Mouse (Mus musculus) lung, postnatal 0 days (tissue): ENCODE measurements around the gene Egfem1. TPM values are rescaled to one million over a fixed set of nuclear protein-coding genes. Genes with fewer than 3 reads are reported as not detected.

Source experiments
- ATAC-seq: fragments of 200-750 bp; cut with Nextera tagmentation; 2 replicates; pipeline ENCODE4 v1.8.0; 2017; ENCODE audit warnings: moderate library complexity
- DNase-seq: peaks from one replicate; pipeline ENCODE4 v3.0.0-alpha.2; 2016; ENCODE audit warnings: low spot score
- H3K27ac ChIP-seq: fragments of 300-500 bp; sonication (generic); 2 replicates; pipeline ENCODE4 v1.5.1; 2014; ENCODE audit warnings: antibody characterized with exemption, mild to moderate bottlenecking, low read length, mixed read lengths
- H3K27me3 ChIP-seq: fragments of 300-500 bp; sonication (generic); replicated peaks from 2 replicates; pipeline ENCODE4 v1.6.1; 2014; ENCODE audit warnings: low read length, mixed read lengths; ENCODE audit not compliant: insufficient read depth
- H3K36me3 ChIP-seq: fragments of 300-500 bp; sonication (generic); 2 replicates; pipeline ENCODE4 v1.6.1; 2014; ENCODE audit warnings: low read length, mixed read lengths; ENCODE audit not compliant: insufficient read depth
- H3K4me1 ChIP-seq: fragments of 300-500 bp; sonication (generic); 2 replicates; pipeline ENCODE4 v1.6.1; 2014; ENCODE audit warnings: antibody characterized with exemption, low read depth, low read length, mixed read lengths; ENCODE audit not compliant: insufficient read depth
- H3K4me2 ChIP-seq: fragments of 300-500 bp; sonication (generic); replicated peaks from 2 replicates; pipeline ENCODE4 v1.6.1; 2014; ENCODE audit warnings: low read depth, mild to moderate bottlenecking, low read length, moderate library complexity, mixed read lengths
- H3K4me3 ChIP-seq: fragments of 300-500 bp; sonication (generic); 2 replicates; pipeline ENCODE4 v1.5.1; 2014; ENCODE audit warnings: low read depth, low read length
- H3K9ac ChIP-seq: fragments of 300-500 bp; sonication (generic); replicated peaks from 2 replicates; pipeline ENCODE4 v1.6.1; 2014; ENCODE audit warnings: low read depth, mild to moderate bottlenecking
- H3K9me3 ChIP-seq: fragments of 300-500 bp; sonication (generic); 2 replicates; pipeline ENCODE4 v1.6.1; 2016; ENCODE audit warnings: low read length, mixed read lengths
- CTCF ChIP-seq: IDR thresholded peaks from 2 replicates; pipeline ENCODE4 v1.5.1; 2016; ENCODE audit warnings: antibody characterized with exemption, mild to moderate bottlenecking
- EP300 ChIP-seq: IDR thresholded peaks from 2 replicates; pipeline ENCODE4 v1.6.1; 2016; ENCODE audit warnings: antibody characterized with exemption, mild to moderate bottlenecking, control low read depth
- WGBS: fragments of 180-500 bp; shearing (Covaris S2); extraction: QIAGEN DNeasy Blood & Tissue Kit; methylation state at CpG from one replicate; pipeline ENCODE4 v1.1.7; 2014; 5-methylcytosine and 5-hydroxymethylcytosine counted together
- microRNA counts: library from miRNA; unstranded; fragments of <30 nt; microRNA quantifications from one replicate; lab custom pipeline; 2015
- microRNA-seq: library from miRNA; unstranded; fragments of <30 nt; microRNA quantifications from one replicate; pipeline ENCODE4, GENCODE M21; 2016
- polyA plus RNA-seq: library from polyadenylated mRNA; unstranded; fragments of >200 nt; fragmentation: Nextera tagmentation; extraction: Ambion mirVana; gene quantifications from 2 replicates; pipeline ENCODE4 v1.2.1, GENCODE M21; 2015

Egfem1 gene
- polyA plus RNA-seq, 1 experiment from 2014 or later = 19.7 TPM

- DNase-seq (no peak), ATAC-seq (no peak)
- Histone ChIP-seq H3K4me3 (no peak overlapping the region), H3K4me2 (no peak overlapping the region), H3K27me3 (no peaks in the 10 kb centered on the region), H3K4me1 (no peaks in the 10 kb centered on the region), H3K9me3 (no peaks in the 10 kb centered on the region), H3K36me3 (no peaks in the 10 kb centered on the region), H3K27ac (no peak overlapping the region), H3K9ac (no peak overlapping the region)
- 67% methylated on average over 6 of the region's 6 CpGs for WGBS
- TF ChIP-seq CTCF (no peak), EP300 (no peak)
Observed at GRCm38 (mm10) chr3:29734251-29734650, 652.4 kb downstream of the Egfem1 start.

- Histone ChIP-seq H3K9me3 (no peaks in the 10 kb centered on the region), H3K27me3 (no peaks in the 10 kb centered on the region), H3K36me3 (no peaks in the 10 kb centered on the region), H3K9ac (no peak overlapping the region), H3K27ac (no peak overlapping the region), H3K4me3 (no peak overlapping the region), H3K4me1 (no peaks in the 10 kb centered on the region), H3K4me2 (no peak overlapping the region)
- peak; percentile 65 for DNase-seq
- 23% methylated on average over 5 of the region's 5 CpGs for WGBS
- no peak for ATAC-seq
- peak; percentile 67 for TF ChIP-seq CTCF
- no peak for TF ChIP-seq EP300
Observed at GRCm38 (mm10) chr3:29739292-29739691, 657.5 kb downstream of the Egfem1 start.

MicroRNAs encoded within 50 kb of the gene (microRNA counts, 519-probe panel; counts per million panel counts)
- microRNA mmu-miR-551b (lab: Ali Mortazavi, UCI) = not detected

Small RNA genes within 50 kb of the gene (microRNA-seq; reads per million reads assigned to microRNA genes)
- gene Mir21b (not detected), gene Mir551b (27.2 reads per million, percentile 34 among the genes with 10 or more reads in this experiment)

Other genes with a start within 250 kb of the Egfem1 start
- gene Gm1527, start 189.4 kb upstream of the Egfem1 start, polyA plus RNA-seq = not detected in 2 replicates